Mouse (Mus musculus) heart, embryonic 12.5 days (tissue): Measurements from ENCODE around the gene Eif2s3x. TPM values are rescaled to one million over a fixed set of nuclear protein-coding genes. Genes with fewer than 3 reads are reported as not detected.
A peak's percentile ranks its signal among the peaks of the same experiment; 100 is the strongest.

Experiments
- ATAC-seq: fragments of 200-750 bp; cut with Nextera tagmentation; 2 replicates; pipeline ENCODE4 v1.8.0; 2017; ENCODE audit warnings: moderate TSS enrichment, moderate library complexity; ENCODE audit not compliant: insufficient number of reproducible peaks, low FRiP score
- H3K27ac ChIP-seq: fragments of 300-500 bp; sonication (generic); 2 replicates; pipeline ENCODE4 v1.5.1; 2016; ENCODE audit warnings: mild to moderate bottlenecking, moderate library complexity; ENCODE audit not compliant: poor library complexity, severe bottlenecking
- H3K27me3 ChIP-seq: fragments of 300-500 bp; sonication (generic); replicated peaks from 2 replicates; pipeline ENCODE4 v1.6.1; 2016; ENCODE audit warnings: mild to moderate bottlenecking, moderate library complexity
- H3K36me3 ChIP-seq: fragments of 300-500 bp; sonication (generic); 2 replicates; pipeline ENCODE4 v1.6.1; 2016; ENCODE audit warnings: mild to moderate bottlenecking, moderate library complexity
- H3K4me1 ChIP-seq: fragments of 300-500 bp; sonication (generic); replicated peaks from 2 replicates; pipeline ENCODE4 v1.6.1; 2016; ENCODE audit warnings: mild to moderate bottlenecking
- H3K4me2 ChIP-seq: fragments of 300-500 bp; sonication (generic); 2 replicates; pipeline ENCODE4 v1.6.1; 2016; ENCODE audit warnings: mild to moderate bottlenecking, moderate library complexity
- H3K4me3 ChIP-seq: fragments of 300-500 bp; sonication (generic); 2 replicates; pipeline ENCODE4 v1.5.1; 2016; ENCODE audit warnings: mild to moderate bottlenecking
- H3K9ac ChIP-seq: fragments of 300-500 bp; sonication (generic); 2 replicates; pipeline ENCODE4 v1.6.1; 2016; ENCODE audit warnings: mild to moderate bottlenecking, moderate library complexity
- H3K9me3 ChIP-seq: fragments of 300-500 bp; sonication (generic); replicated peaks from 2 replicates; pipeline ENCODE4 v1.6.1; 2016; ENCODE audit warnings: mild to moderate bottlenecking, moderate library complexity
- WGBS: fragments of 180-500 bp; shearing (Covaris S2); methylation state at CpG from one replicate; pipeline ENCODE4 v1.1.7; 2016; 5-methylcytosine and 5-hydroxymethylcytosine counted together
- polyA plus RNA-seq: library from polyadenylated mRNA; unstranded; fragments of >200 nt; fragmentation: Nextera tagmentation; extraction: Ambion mirVana; gene quantifications from 2 replicates; pipeline ENCODE4 v1.2.1, GENCODE M21; 2016

Eif2s3x gene
- polyA plus RNA-seq, 1 experiment from 2014 or later: 62.0 TPM

DNA sequence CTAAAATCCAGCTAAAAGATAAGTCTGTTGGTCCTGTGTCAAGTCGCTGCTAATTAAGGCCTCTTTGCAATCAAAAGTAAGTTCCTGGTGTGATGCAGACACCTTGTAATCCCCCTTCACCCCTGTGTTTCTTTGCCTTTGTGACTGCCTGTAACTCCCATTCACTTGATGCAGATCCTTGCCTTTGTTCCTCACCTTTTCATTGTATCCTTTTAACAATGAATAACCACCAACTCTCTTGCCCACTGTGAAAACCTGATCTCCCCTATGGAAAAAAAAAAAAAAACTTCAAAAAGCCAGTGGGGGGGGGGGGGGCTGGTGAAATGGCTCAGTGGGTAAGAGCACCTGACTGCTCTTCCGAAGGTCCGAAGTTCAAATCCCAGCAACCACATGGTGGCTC lies 28.8 kb downstream of the Eif2s3x start:
- Histone ChIP-seq H3K9ac (no peak overlapping the region), H3K36me3 (no peaks in the 10 kb centered on the region), H3K9me3 (no peaks in the 10 kb centered on the region), H3K27me3 (peaks cover 13% of the 10 kb centered on the region; the same call in 1 of the 2 replicates), H3K4me1 (no peaks in the 10 kb centered on the region), H3K4me3 (no peak overlapping the region), H3K4me2 (no peak overlapping the region), H3K27ac (no peak overlapping the region)
- WGBS: 34% methylated on average over 3 of the region's 3 CpGs
- ATAC-seq: no peak

- ATAC-seq: peak; percentile 97
- no peaks in the 10 kb centered on the region for H3K4me1 ChIP-seq
Observed at GRCm38 (mm10) chrX:94177715-94178340, 34.8 kb downstream of the Eif2s3x start.

GRCm38 (mm10) chrX:94169348-94169747 lies 43.3 kb downstream of the Eif2s3x start:
- H3K4me3 ChIP-seq: no peak overlapping the region
- H3K4me1 ChIP-seq: no peaks in the 10 kb centered on the region
- 56% methylated on average over 6 of the region's 6 CpGs for WGBS
- H3K27me3 ChIP-seq: peaks cover 19% of the 10 kb centered on the region
- no peak overlapping the region for H3K9ac ChIP-seq
- no peak for ATAC-seq
- H3K36me3 ChIP-seq: no peaks in the 10 kb centered on the region
- no peaks in the 10 kb centered on the region for H3K9me3 ChIP-seq
- no peak overlapping the region for H3K27ac ChIP-seq
- no peak overlapping the region for H3K4me2 ChIP-seq

More at GRCm38 (mm10) chrX:94177715-94178340, 34.8 kb downstream of the Eif2s3x start:
- H3K4me3 ChIP-seq: peak overlapping the region; percentile 65
- peak overlapping the region; percentile 98 for H3K27ac ChIP-seq
- no peaks in the 10 kb centered on the region for H3K9me3 ChIP-seq
- H3K9ac ChIP-seq: peak overlapping the region; percentile 70
- peaks cover 18% of the 10 kb centered on the region for H3K27me3 ChIP-seq
- H3K36me3 ChIP-seq: no peaks in the 10 kb centered on the region
- 1% methylated on average over 33 of the region's 55 CpGs for WGBS
- peak overlapping the region; percentile 69 for H3K4me2 ChIP-seq

- no peaks in the 10 kb centered on the region for H3K4me1 ChIP-seq
- WGBS: 40% methylated on average over 11 of the region's 11 CpGs
- no peak for ATAC-seq
- no peak overlapping the region for H3K4me2 ChIP-seq
- H3K9me3 ChIP-seq: no peaks in the 10 kb centered on the region
- peaks cover 42% of the 10 kb centered on the region for H3K27me3 ChIP-seq
- no peak overlapping the region for H3K9ac ChIP-seq
- H3K27ac ChIP-seq: no peak overlapping the region
- no peak overlapping the region for H3K4me3 ChIP-seq
- H3K36me3 ChIP-seq: no peaks in the 10 kb centered on the region
Observed at GRCm38 (mm10) chrX:94152251-94152830, 60.3 kb downstream of the Eif2s3x start.

- H3K4me3 ChIP-seq: no peak overlapping the region
- H3K27ac ChIP-seq: no peak overlapping the region
- H3K27me3 ChIP-seq: peaks cover 52% of the 10 kb centered on the region
- WGBS: 56% methylated on average over 19 of the region's 19 CpGs
- no peak overlapping the region for H3K4me2 ChIP-seq
- no peaks in the 10 kb centered on the region for H3K4me1 ChIP-seq
- H3K9ac ChIP-seq: no peak overlapping the region
- H3K9me3 ChIP-seq: no peaks in the 10 kb centered on the region
- no peak for ATAC-seq
- no peaks in the 10 kb centered on the region for H3K36me3 ChIP-seq
Observed at GRCm38 (mm10) chrX:94150471-94150870, 62.2 kb downstream of the Eif2s3x start.

- WGBS: 61% methylated on average over 7 of the region's 7 CpGs
- no peak for ATAC-seq
- H3K9ac ChIP-seq: no peak overlapping the region
- no peaks in the 10 kb centered on the region for H3K9me3 ChIP-seq
- H3K27me3 ChIP-seq: peaks cover 63% of the 10 kb centered on the region
- H3K4me1 ChIP-seq: no peaks in the 10 kb centered on the region
- no peaks in the 10 kb centered on the region for H3K36me3 ChIP-seq
- no peak overlapping the region for H3K4me2 ChIP-seq
- H3K27ac ChIP-seq: no peak overlapping the region
- H3K4me3 ChIP-seq: no peak overlapping the region
Observed at GRCm38 (mm10) chrX:94142004-94142771, 70.5 kb downstream of the Eif2s3x start.

GRCm38 (mm10) chrX:94140080-94140479 lies 72.6 kb downstream of the Eif2s3x start:
- Histone ChIP-seq H3K4me3 (no peak overlapping the region), H3K4me1 (no peaks in the 10 kb centered on the region), H3K36me3 (no peaks in the 10 kb centered on the region), H3K9ac (no peak overlapping the region), H3K27me3 (peaks cover 65% of the 10 kb centered on the region), H3K4me2 (no peak overlapping the region), H3K9me3 (no peaks in the 10 kb centered on the region), H3K27ac (no peak overlapping the region)
- WGBS: 80% methylated on average over 1 of the region's 1 CpGs
- ATAC-seq: no peak

Other genes starting within 250 kb of the Eif2s3x start
- not detected in 2 replicates for gene AU015836, start 244.2 kb downstream of the Eif2s3x start, polyA plus RNA-seq
- gene Zfx, start 89.2 kb downstream of the Eif2s3x start, polyA plus RNA-seq: 24.5 and 25.1 TPM in 2 replicates
- 5.4 and 6.0 TPM in 2 replicates for gene Klhl15, start 21.7 kb upstream of the Eif2s3x start, polyA plus RNA-seq
- 0.15 TPM in 1 of 2 replicates, not detected in the other for gene Fam90a1b, start 153.9 kb upstream of the Eif2s3x start, polyA plus RNA-seq
- 165 and 171 TPM in 2 replicates for gene Apoo, start 154.3 kb upstream of the Eif2s3x start, polyA plus RNA-seq